Mouse (Mus musculus): Measurements from ENCODE around the gene Rhox2b. TPM values are rescaled to one million over a fixed set of nuclear protein-coding genes. Genes with fewer than 3 reads are reported as not detected.
"Not testable (repeated sequence)": the region's sequence is repeated elsewhere in the genome, so short reads cannot be mapped to it uniquely, and the experiment has no call there.

Gene Rhox2b
- total RNA-seq (2021) (not detected), polyA plus RNA-seq (2012; rRNA removed) (not detected in 2 replicates)
- long read RNA-seq: 0 reads

DNA sequence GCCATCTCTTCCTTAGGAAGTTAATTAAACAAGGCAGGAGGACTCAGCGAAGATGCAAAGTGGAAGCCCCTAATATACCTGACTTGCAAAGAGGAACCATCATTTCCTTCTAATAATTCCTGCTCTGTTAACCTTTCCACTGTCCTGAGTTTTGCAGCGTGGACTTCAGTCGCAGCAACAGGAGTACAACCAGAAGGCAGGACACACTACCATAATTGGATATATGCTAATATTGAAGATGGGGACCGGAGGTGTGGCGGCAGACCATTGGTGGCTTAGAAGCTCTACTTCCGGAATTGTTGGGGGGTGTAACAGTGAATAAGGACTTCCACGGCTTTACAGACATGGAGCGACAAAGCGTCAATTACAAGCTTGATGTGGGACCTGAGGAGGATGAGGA is at the start of gene Rhox2b:
TSS of gene Rhox2b (plus strand) at position 301 of the 400 bp plus-strand sequence.
- DNase-seq; H3K9ac ChIP-seq (ENCODE audit: low read depth, low read length); H3K36me3 ChIP-seq (ENCODE audit: control insufficient read depth, insufficient read depth, low read length); intact Hi-C loops (cut with DNase I); H3K4me1 ChIP-seq (ENCODE audit: control insufficient read depth, insufficient read depth, low read length); H3K27ac ChIP-seq; H3K79me2 ChIP-seq (replicated peaks; ENCODE audit: control insufficient read depth, insufficient read depth, low read length); H3K4me3 ChIP-seq; H3K27me3 ChIP-seq (ENCODE audit: control insufficient read depth, insufficient read depth, low read length): not testable (repeated sequence)
- no CpG with 5 or more reads among the region's 9 CpGs for WGBS

DNA sequence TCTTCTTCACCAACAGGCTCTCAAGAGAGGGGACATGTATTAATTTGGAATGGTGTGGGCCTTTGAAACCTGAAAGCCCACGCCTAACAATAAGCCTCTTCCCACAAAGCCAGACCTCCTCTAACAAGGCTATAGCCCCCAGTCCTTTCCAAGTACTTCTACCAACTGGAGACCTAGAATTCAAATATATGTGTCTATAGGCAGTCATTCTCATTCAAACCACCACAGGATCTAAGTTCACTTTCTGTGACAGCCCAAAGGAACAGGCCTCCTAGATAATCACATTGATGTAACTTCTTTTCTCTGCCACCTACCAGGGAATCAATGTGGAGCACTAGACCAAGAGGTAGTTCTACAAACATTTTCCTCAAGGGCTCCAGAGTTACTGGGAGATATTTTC is 32.1 kb upstream of the Rhox2b start, which contains the start of gene Rhox3a2:
TSS of gene Rhox3a2 (plus strand) at position 301 of the 400 bp plus-strand sequence.
- H3K4me3 ChIP-seq; intact Hi-C loops (cut with DNase I); H3K4me1 ChIP-seq (ENCODE audit: control insufficient read depth, insufficient read depth, low read length); H3K9ac ChIP-seq (ENCODE audit: low read depth, low read length); H3K27me3 ChIP-seq (ENCODE audit: control insufficient read depth, insufficient read depth, low read length); H3K79me2 ChIP-seq (replicated peaks; ENCODE audit: control insufficient read depth, insufficient read depth, low read length); H3K36me3 ChIP-seq (ENCODE audit: control insufficient read depth, insufficient read depth, low read length); DNase-seq; H3K27ac ChIP-seq: not testable (repeated sequence)
- no CpG with 5 or more reads among the region's 1 CpGs for WGBS

DNA sequence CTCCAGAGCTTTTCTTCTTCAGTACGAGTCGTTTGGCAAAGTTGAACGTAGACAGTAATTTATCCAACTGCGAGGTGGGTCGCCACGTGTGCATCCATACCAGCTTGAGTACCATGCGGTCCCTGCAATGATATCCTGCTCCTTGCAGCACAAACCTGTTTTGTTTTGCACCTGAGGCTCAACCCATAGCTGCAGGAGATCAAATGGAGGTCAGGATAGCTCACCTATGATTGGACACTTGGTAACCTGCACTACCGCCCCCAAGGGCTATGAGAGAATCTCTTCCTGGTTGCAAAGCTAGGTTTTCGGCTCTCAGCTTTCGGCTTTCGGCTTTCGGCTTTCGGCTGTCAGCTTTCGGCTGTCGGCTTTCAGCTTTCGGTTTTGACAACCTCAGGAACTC is 21.3 kb upstream of the Rhox2b start, which contains the start of gene Rhox4a2:
TSS of gene Rhox4a2 (plus strand) at position 301 of the 400 bp plus-strand sequence.
- H3K27me3 ChIP-seq (ENCODE audit: control insufficient read depth, insufficient read depth, low read length); H3K4me3 ChIP-seq; H3K36me3 ChIP-seq (ENCODE audit: control insufficient read depth, insufficient read depth, low read length); H3K9ac ChIP-seq (ENCODE audit: low read depth, low read length); H3K79me2 ChIP-seq (replicated peaks; ENCODE audit: control insufficient read depth, insufficient read depth, low read length); intact Hi-C loops (cut with DNase I); DNase-seq; H3K4me1 ChIP-seq (ENCODE audit: control insufficient read depth, insufficient read depth, low read length); H3K27ac ChIP-seq: not testable (repeated sequence)
- WGBS: 90% methylated on average over 9 of the region's 16 CpGs

DNA sequence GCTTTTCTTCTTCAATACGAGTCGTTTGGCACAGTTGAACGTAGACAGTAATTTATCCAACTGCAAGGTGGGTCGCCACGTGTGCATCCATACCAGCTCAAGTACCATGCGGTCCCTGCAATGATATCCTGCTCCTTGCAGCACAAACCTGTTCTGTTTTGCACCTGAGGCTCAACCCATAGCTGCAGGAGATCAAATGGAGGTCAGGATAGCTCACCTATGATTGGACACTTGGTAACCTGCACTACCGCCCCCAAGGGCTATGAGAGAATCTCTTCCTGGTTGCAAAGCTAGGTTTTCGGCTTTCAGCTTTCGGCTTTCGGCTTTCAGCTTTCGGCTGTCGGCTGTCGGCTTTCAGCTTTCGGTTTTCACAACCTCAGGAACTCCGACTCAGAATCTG is 20.3 kb downstream of the Rhox2b start, which contains the start of gene Rhox4b:
TSS of gene Rhox4b (plus strand) at position 301 of the 400 bp plus-strand sequence.
- WGBS: 88% methylated on average over 14 of the region's 15 CpGs
- H3K9ac ChIP-seq (ENCODE audit: low read depth, low read length); DNase-seq; intact Hi-C loops (cut with DNase I); H3K36me3 ChIP-seq (ENCODE audit: control insufficient read depth, insufficient read depth, low read length); H3K27me3 ChIP-seq (ENCODE audit: control insufficient read depth, insufficient read depth, low read length); H3K79me2 ChIP-seq (replicated peaks; ENCODE audit: control insufficient read depth, insufficient read depth, low read length); H3K4me3 ChIP-seq; H3K27ac ChIP-seq; H3K4me1 ChIP-seq (ENCODE audit: control insufficient read depth, insufficient read depth, low read length): not testable (repeated sequence)

DNA sequence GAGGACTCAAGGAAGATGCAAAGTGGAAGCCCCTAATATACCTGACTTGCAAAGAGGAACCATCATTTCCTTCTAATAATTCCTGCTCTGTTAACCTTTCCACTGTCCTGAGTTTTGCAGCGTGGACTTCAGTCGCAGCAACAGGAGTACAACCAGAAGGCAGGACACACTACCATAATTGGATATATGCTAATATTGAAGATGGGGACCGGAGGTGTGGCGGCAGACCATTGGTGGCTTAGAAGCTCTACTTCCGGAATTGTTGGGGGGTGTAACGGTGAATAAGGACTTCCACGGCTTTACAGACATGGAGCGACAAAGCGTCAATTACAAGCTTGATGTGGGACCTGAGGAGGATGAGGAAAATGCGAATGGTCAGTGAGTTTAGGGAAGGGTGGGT is 41.5 kb downstream of the Rhox2b start, which contains the start of gene Rhox2c:
TSS of gene Rhox2c (plus strand) at position 301 of the 400 bp plus-strand sequence.
- intact Hi-C loops (cut with DNase I); H3K4me3 ChIP-seq; H3K4me1 ChIP-seq (ENCODE audit: control insufficient read depth, insufficient read depth, low read length); DNase-seq; H3K9ac ChIP-seq (ENCODE audit: low read depth, low read length); H3K27ac ChIP-seq; H3K27me3 ChIP-seq (ENCODE audit: control insufficient read depth, insufficient read depth, low read length); H3K79me2 ChIP-seq (replicated peaks; ENCODE audit: control insufficient read depth, insufficient read depth, low read length); H3K36me3 ChIP-seq (ENCODE audit: control insufficient read depth, insufficient read depth, low read length): not testable (repeated sequence)
- 93% methylated on average over 9 of the region's 10 CpGs for WGBS

DNA sequence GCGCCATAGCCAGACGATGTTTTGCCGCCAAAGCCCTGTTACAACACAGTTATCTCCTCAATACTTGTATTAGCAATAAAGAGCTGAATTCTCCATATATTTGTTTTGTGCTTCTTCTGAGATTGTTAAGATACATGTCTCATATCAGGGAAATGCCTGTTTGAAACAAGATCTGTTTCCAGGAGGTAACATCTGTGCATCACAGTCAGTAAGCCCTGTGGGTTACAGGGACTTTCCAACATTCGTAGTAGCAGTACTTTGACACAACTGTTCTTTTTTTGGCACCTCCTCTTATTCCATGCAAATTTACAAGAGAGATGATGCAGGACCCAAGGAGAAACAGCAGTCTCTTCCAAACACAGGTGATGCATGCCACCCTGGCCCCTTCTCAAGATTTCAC is 46.4 kb downstream of the Rhox2b start, which contains the start of gene Rhox3c:
TSS of gene Rhox3c (plus strand) at position 301 of the 400 bp plus-strand sequence.
- H3K27me3 ChIP-seq (ENCODE audit: control insufficient read depth, insufficient read depth, low read length); H3K79me2 ChIP-seq (replicated peaks; ENCODE audit: control insufficient read depth, insufficient read depth, low read length); H3K4me3 ChIP-seq; H3K27ac ChIP-seq; H3K4me1 ChIP-seq (ENCODE audit: control insufficient read depth, insufficient read depth, low read length); H3K36me3 ChIP-seq (ENCODE audit: control insufficient read depth, insufficient read depth, low read length); intact Hi-C loops (cut with DNase I); DNase-seq; H3K9ac ChIP-seq (ENCODE audit: low read depth, low read length): not testable (repeated sequence)
- 90% methylated on average over 3 of the region's 4 CpGs for WGBS

Other genes starting within 250 kb of the Rhox2b start
- gene Akap14, start 243.2 kb upstream of the Rhox2b start, total RNA-seq (2021): not detected
- gene Akap14, start 243.2 kb upstream of the Rhox2b start, polyA plus RNA-seq (2012; rRNA removed): 0.08 TPM in 1 of 2 replicates, not detected in the other
- 100 to 1,000 TPM; 816 to 925 TPM for gene Ndufa1, start 220.9 kb upstream of the Rhox2b start, total RNA-seq (2021)
- 1,094 and 1,413 TPM in 2 replicates for gene Ndufa1, start 220.9 kb upstream of the Rhox2b start, polyA plus RNA-seq (2012; rRNA removed)
- 1 to 10 TPM; 1.8 to 2.2 TPM for gene Rnf113a1, start 220.8 kb upstream of the Rhox2b start, total RNA-seq (2021)
- gene Rnf113a1, start 220.8 kb upstream of the Rhox2b start, polyA plus RNA-seq (2012; rRNA removed): 1.5 TPM in 2 replicates
- gene Gm9, start 201.0 kb upstream of the Rhox2b start, total RNA-seq (2021): not detected
- gene Gm9, start 201.0 kb upstream of the Rhox2b start, polyA plus RNA-seq (2012; rRNA removed): not detected in 2 replicates
- not detected for gene Rhox1, start 189.8 kb upstream of the Rhox2b start, total RNA-seq (2021)
- not detected in 2 replicates for gene Rhox1, start 189.8 kb upstream of the Rhox2b start, polyA plus RNA-seq (2012; rRNA removed)
- gene Rhox2a, start 167.1 kb upstream of the Rhox2b start, total RNA-seq (2021): not detected
- gene Rhox2a, start 167.1 kb upstream of the Rhox2b start, polyA plus RNA-seq (2012; rRNA removed): not detected in 2 replicates
- not detected for gene Rhox3a, start 162.1 kb upstream of the Rhox2b start, total RNA-seq (2021)
- gene Rhox3a, start 162.1 kb upstream of the Rhox2b start, polyA plus RNA-seq (2012; rRNA removed): not detected in 2 replicates
- not detected for gene Rhox4a, start 146.7 kb upstream of the Rhox2b start, total RNA-seq (2021)
- gene Rhox4a, start 146.7 kb upstream of the Rhox2b start, polyA plus RNA-seq (2012; rRNA removed): not detected in 2 replicates
- not detected for gene Rhox3a2, start 32.0 kb upstream of the Rhox2b start, total RNA-seq (2021)
- gene Rhox3a2, start 32.0 kb upstream of the Rhox2b start, polyA plus RNA-seq (2012; rRNA removed): not detected in 2 replicates
- not detected for gene Rhox4a2, start 21.2 kb upstream of the Rhox2b start, total RNA-seq (2021)
- not detected in 2 replicates for gene Rhox4a2, start 21.2 kb upstream of the Rhox2b start, polyA plus RNA-seq (2012; rRNA removed)
- not detected for gene Rhox4b, start 20.4 kb downstream of the Rhox2b start, total RNA-seq (2021)
- not detected in 2 replicates for gene Rhox4b, start 20.4 kb downstream of the Rhox2b start, polyA plus RNA-seq (2012; rRNA removed)
- not detected for gene Rhox2c, start 41.6 kb downstream of the Rhox2b start, total RNA-seq (2021)
- not detected in 2 replicates for gene Rhox2c, start 41.6 kb downstream of the Rhox2b start, polyA plus RNA-seq (2012; rRNA removed)
- gene Rhox3c, start 46.5 kb downstream of the Rhox2b start, total RNA-seq (2021): not detected
- gene Rhox3c, start 46.5 kb downstream of the Rhox2b start, polyA plus RNA-seq (2012; rRNA removed): not detected in 2 replicates
- not detected for gene Rhox4c, start 68.3 kb downstream of the Rhox2b start, total RNA-seq (2021)
- gene Rhox4c, start 68.3 kb downstream of the Rhox2b start, polyA plus RNA-seq (2012; rRNA removed): not detected in 2 replicates
- not detected for gene Rhox2d, start 81.4 kb downstream of the Rhox2b start, total RNA-seq (2021)
- not detected in 2 replicates for gene Rhox2d, start 81.4 kb downstream of the Rhox2b start, polyA plus RNA-seq (2012; rRNA removed)
- gene Rhox4d, start 102.3 kb downstream of the Rhox2b start, total RNA-seq (2021): not detected
- gene Rhox4d, start 102.3 kb downstream of the Rhox2b start, polyA plus RNA-seq (2012; rRNA removed): not detected in 2 replicates
- not detected for gene Rhox2e, start 118.4 kb downstream of the Rhox2b start, total RNA-seq (2021)
- gene Rhox2e, start 118.4 kb downstream of the Rhox2b start, polyA plus RNA-seq (2012; rRNA removed): not detected in 2 replicates
- gene Rhox3e, start 130.0 kb downstream of the Rhox2b start, total RNA-seq (2021): not detected
- gene Rhox3e, start 130.0 kb downstream of the Rhox2b start, polyA plus RNA-seq (2012; rRNA removed): not detected in 2 replicates
- not detected for gene Rhox4e, start 145.3 kb downstream of the Rhox2b start, total RNA-seq (2021)
- not detected in 2 replicates for gene Rhox4e, start 145.3 kb downstream of the Rhox2b start, polyA plus RNA-seq (2012; rRNA removed)
- gene Rhox2f, start 159.3 kb downstream of the Rhox2b start, total RNA-seq (2021): not detected
- not detected in 2 replicates for gene Rhox2f, start 159.3 kb downstream of the Rhox2b start, polyA plus RNA-seq (2012; rRNA removed)
- gene Rhox3f, start 168.9 kb downstream of the Rhox2b start, total RNA-seq (2021): not detected
- gene Rhox3f, start 168.9 kb downstream of the Rhox2b start, polyA plus RNA-seq (2012; rRNA removed): not detected in 2 replicates
- not detected for gene Rhox4f, start 195.6 kb downstream of the Rhox2b start, total RNA-seq (2021)
- not detected in 2 replicates for gene Rhox4f, start 195.6 kb downstream of the Rhox2b start, polyA plus RNA-seq (2012; rRNA removed)
- gene Rhox3g, start 216.5 kb downstream of the Rhox2b start, total RNA-seq (2021): not detected
- not detected in 2 replicates for gene Rhox3g, start 216.5 kb downstream of the Rhox2b start, polyA plus RNA-seq (2012; rRNA removed)
- gene Rhox2g, start 231.4 kb downstream of the Rhox2b start, total RNA-seq (2021): not detected
- gene Rhox2g, start 231.4 kb downstream of the Rhox2b start, polyA plus RNA-seq (2012; rRNA removed): not detected in 2 replicates
- not detected for gene Rhox4g, start 239.3 kb downstream of the Rhox2b start, total RNA-seq (2021)
- not detected in 2 replicates for gene Rhox4g, start 239.3 kb downstream of the Rhox2b start, polyA plus RNA-seq (2012; rRNA removed)

Data from heart, adult 2 months (tissue).